Mouse (Mus musculus): ENCODE measurements at regions not wholly inside any gene's neighbourhood (a gene's known extent, or its start where the extent isn't known, plus 50 kb on each side); places are given as distances from the start of the nearest gene placed in this dataset.
"Not testable (repeated sequence)": the region's sequence is repeated elsewhere in the genome, so short reads cannot be mapped to it uniquely, and the experiment has no call there.

- no peak for ATAC-seq (replicated peaks in 1 of 2; ENCODE audit: insufficient read depth in 1 of 2, low FRiP score in 2 of 2, low TSS enrichment in 1 of 2, low read depth in 1 of 2, poor library complexity in 2 of 2, severe bottlenecking in 2 of 2)
Measured at GRCm38 (mm10) chr11:63211501-63211900, 82.7 kb downstream of the Pmp22 start.

DNA sequence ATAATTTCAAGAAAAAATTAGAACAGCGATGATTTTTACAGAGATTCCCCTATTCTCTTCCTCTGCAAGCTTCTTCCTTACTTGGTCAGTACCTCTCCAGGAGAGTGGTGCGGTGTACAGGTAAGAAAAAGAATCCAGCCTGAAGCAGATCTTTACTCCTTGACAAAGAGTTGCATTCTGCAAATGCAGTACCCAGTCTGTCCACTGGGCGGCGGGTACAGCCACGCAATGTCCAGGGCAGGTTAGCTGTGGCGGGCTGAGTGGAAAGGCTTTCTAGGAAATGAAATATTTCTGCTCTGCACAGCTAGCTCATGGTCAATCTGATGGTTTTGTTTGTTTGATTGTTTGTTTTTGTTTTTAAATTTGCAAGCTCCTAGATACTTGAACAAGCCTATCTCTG lies 84.3 kb downstream of the Pmp22 start:
- peak in 1 of 2 experiments; percentile 46; a peak in 1 of 4 replicates for ATAC-seq (replicated peaks in 1 of 2; ENCODE audit: insufficient read depth in 1 of 2, low FRiP score in 2 of 2, low TSS enrichment in 1 of 2, low read depth in 1 of 2, poor library complexity in 2 of 2, severe bottlenecking in 2 of 2)

DNA sequence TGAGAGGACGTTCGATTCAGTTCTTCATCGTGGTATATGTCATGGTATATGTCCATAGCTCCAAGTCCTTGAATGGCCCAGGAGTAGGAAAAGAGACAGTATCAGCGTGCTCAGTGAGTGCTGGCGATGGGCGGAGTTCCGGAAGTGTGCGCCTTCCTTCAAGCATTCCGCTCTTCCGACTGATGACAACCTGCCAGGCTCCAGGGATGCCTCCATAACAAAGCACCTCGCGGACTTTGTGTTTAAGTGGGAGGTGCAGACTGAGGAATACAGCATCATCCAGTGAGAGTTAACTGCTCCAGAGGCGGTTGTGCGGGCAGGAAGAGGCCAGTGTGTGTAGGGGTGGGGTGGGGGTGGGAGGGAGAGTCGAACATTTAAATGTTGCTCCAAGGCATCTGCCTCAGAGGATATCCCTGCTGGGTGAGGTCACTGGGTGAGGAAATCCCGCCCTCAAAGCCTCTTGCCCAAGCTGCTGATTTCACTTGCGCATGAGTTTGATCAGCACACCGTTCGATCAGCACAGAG lies 85.2 kb downstream of the Pmp22 start:
- no peak for ATAC-seq (replicated peaks in 1 of 2; ENCODE audit: insufficient read depth in 1 of 2, low FRiP score in 2 of 2, low TSS enrichment in 1 of 2, low read depth in 1 of 2, poor library complexity in 2 of 2, severe bottlenecking in 2 of 2)

DNA sequence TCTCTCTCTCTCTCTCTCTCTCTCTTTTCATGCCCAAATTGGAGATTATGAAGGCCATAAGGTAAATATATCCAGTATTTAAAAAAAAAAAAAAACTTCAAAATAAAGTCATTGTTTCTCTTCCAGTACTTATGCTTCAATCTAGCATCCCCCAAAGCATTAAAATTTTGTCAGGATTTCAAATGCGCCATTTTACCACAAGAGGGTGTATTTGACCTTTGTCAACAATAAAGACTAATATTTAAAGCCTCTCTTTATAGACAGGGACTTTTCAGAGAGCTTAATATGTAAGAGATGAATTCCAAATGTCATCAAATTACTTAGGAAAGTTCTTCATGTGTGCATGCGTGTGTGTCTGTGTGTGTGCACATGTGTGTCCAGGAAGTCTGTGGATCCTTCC lies 87.2 kb downstream of the Pmp22 start:
- no peak for ATAC-seq (replicated peaks in 1 of 2; ENCODE audit: insufficient read depth in 1 of 2, low FRiP score in 2 of 2, low TSS enrichment in 1 of 2, low read depth in 1 of 2, poor library complexity in 2 of 2, severe bottlenecking in 2 of 2)

DNA sequence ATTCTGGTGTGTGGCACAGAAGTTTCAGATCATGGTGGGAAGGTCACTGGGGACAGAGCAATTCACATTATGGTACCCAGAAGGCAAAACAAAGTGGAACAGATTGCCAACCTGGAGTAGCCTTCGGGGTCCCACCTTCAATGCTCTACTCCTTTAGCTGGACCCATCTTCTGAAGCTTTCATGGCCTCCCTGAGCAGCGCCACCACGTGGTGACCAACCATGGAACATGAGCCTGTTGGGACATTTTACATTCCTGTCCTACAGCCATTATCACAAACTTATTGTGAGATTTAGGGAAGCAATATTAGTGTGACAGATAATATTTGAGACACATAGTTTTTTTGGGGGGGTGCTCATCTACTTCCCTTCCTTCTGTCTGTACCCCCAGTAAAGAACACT lies 88.3 kb downstream of the Pmp22 start:
- ATAC-seq (replicated peaks in 1 of 2; ENCODE audit: insufficient read depth in 1 of 2, low FRiP score in 2 of 2, low TSS enrichment in 1 of 2, low read depth in 1 of 2, poor library complexity in 2 of 2, severe bottlenecking in 2 of 2) = no peak

DNA sequence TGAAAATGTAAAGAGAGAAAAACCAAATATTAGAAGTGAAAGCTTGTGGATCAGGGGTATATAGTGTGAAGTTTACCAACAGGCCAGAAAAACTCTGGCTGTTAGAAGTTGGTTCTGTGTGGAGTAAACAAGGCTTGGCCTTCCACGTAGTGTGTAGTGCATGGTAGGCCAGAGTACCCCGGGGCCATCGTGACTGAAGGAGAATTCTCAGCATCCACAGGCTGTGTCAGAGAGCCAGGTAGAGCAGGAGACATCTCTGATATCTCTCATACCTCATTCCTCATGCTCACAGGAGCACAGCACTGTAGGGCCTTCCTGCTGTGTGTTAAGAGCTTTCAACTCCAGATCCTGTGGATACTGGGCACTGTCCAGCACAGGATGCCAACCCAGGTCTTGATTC lies 97.7 kb downstream of the Pmp22 start:
- no peak for ATAC-seq (replicated peaks in 1 of 2; ENCODE audit: insufficient read depth in 1 of 2, low FRiP score in 2 of 2, low TSS enrichment in 1 of 2, low read depth in 1 of 2, poor library complexity in 2 of 2, severe bottlenecking in 2 of 2)

DNA sequence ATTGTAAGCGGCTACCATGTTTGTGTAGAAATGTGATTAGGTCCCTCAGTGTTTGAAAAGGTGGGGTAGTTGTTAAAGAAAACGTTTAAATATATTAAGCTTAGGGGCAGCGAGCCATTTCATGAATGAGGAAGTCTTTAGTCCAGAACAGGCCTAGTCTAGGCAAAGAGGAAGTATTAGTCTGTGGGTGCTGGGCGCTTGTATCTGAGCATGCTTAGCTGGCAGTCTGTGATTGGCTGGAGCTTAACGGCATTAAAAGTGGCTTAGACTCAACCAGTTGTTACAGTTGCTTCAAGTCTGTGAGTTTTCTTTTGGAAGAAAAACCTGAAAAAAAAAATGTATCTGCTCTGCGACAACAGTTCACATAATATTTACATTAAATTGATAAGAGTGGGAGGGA lies 102.0 kb downstream of the Pmp22 start:
- ATAC-seq (replicated peaks in 1 of 2; ENCODE audit: insufficient read depth in 1 of 2, low FRiP score in 2 of 2, low TSS enrichment in 1 of 2, low read depth in 1 of 2, poor library complexity in 2 of 2, severe bottlenecking in 2 of 2) = peak; percentile 53 to 76; a peak in 3 of 4 replicates

- ATAC-seq (replicated peaks in 1 of 2; ENCODE audit: insufficient read depth in 1 of 2, low FRiP score in 2 of 2, low TSS enrichment in 1 of 2, low read depth in 1 of 2, poor library complexity in 2 of 2, severe bottlenecking in 2 of 2) = no peak; a peak in 1 of 4 replicates
Measured at GRCm38 (mm10) chr11:63233172-63233966, 104.6 kb downstream of the Pmp22 start.

GRCm38 (mm10) chr11:63234481-63234880 lies 105.7 kb downstream of the Pmp22 start:
- ATAC-seq (replicated peaks in 1 of 2; ENCODE audit: insufficient read depth in 1 of 2, low FRiP score in 2 of 2, low TSS enrichment in 1 of 2, low read depth in 1 of 2, poor library complexity in 2 of 2, severe bottlenecking in 2 of 2) = no peak

- no peak for ATAC-seq (replicated peaks in 1 of 2; ENCODE audit: insufficient read depth in 1 of 2, low FRiP score in 2 of 2, low TSS enrichment in 1 of 2, low read depth in 1 of 2, poor library complexity in 2 of 2, severe bottlenecking in 2 of 2)
Measured at GRCm38 (mm10) chr11:63238655-63239054, 109.9 kb downstream of the Pmp22 start.

- no peak for ATAC-seq (replicated peaks in 1 of 2; ENCODE audit: insufficient read depth in 1 of 2, low FRiP score in 2 of 2, low TSS enrichment in 1 of 2, low read depth in 1 of 2, poor library complexity in 2 of 2, severe bottlenecking in 2 of 2)
Measured at GRCm38 (mm10) chr11:63243906-63244416, 115.2 kb downstream of the Pmp22 start.

GRCm38 (mm10) chr11:63245041-63245440 lies 116.3 kb downstream of the Pmp22 start:
- ATAC-seq (replicated peaks in 1 of 2; ENCODE audit: insufficient read depth in 1 of 2, low FRiP score in 2 of 2, low TSS enrichment in 1 of 2, low read depth in 1 of 2, poor library complexity in 2 of 2, severe bottlenecking in 2 of 2) = no peak

- ATAC-seq (replicated peaks in 1 of 2; ENCODE audit: insufficient read depth in 1 of 2, low FRiP score in 2 of 2, low TSS enrichment in 1 of 2, low read depth in 1 of 2, poor library complexity in 2 of 2, severe bottlenecking in 2 of 2) = no peak
Measured at GRCm38 (mm10) chr11:63246052-63246661, 117.4 kb downstream of the Pmp22 start.

DNA sequence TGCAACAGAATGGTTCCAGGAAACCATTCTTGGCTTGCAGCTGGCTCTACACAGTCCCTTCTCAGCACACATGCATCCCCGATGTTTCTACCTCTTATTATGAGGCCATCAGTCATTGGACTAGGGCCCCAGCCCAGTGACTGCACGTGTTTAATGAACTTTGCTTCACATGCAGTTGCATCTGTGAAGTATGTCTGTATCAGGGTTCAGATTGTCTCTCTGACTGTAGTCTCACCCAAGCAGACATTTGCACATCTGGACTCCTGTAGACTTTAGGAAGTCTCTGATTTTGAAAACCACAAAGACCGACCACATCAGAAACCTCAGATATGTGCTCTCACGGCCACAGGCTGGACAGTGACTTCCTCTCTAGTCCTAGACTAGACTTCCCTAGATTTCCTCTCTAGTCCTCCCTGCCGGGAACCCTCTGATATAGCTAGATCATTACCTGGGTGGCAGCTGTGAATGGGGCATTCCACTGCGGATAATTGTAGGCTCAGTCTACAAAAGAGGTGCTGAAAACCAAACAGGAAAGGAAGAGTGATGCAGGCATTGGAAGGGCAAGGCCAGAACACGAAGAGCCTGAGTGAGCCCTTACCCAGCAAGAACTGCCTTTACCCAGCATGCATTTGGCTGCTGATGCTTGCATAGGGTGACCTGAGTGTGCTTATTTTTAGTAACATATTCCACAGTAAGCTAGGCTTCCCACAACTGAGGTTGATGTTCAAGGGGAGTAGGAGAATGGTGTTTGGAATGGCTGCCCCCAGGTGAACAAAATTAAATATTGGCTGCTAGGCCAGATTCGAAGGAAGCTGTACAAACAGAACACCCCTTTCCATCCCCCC lies 123.5 kb downstream of the Pmp22 start:
- no peak for ATAC-seq (replicated peaks in 1 of 2; ENCODE audit: insufficient read depth in 1 of 2, low FRiP score in 2 of 2, low TSS enrichment in 1 of 2, low read depth in 1 of 2, poor library complexity in 2 of 2, severe bottlenecking in 2 of 2)

GRCm38 (mm10) chr11:63252968-63253602 lies 124.3 kb downstream of the Pmp22 start:
- no peak for ATAC-seq (replicated peaks in 1 of 2; ENCODE audit: insufficient read depth in 1 of 2, low FRiP score in 2 of 2, low TSS enrichment in 1 of 2, low read depth in 1 of 2, poor library complexity in 2 of 2, severe bottlenecking in 2 of 2)

- peak; percentile 85 to 86; a peak in 3 of 4 replicates for ATAC-seq (replicated peaks in 1 of 2; ENCODE audit: insufficient read depth in 1 of 2, low FRiP score in 2 of 2, low TSS enrichment in 1 of 2, low read depth in 1 of 2, poor library complexity in 2 of 2, severe bottlenecking in 2 of 2)
Measured at GRCm38 (mm10) chr11:63264432-63265061, 135.8 kb downstream of the Pmp22 start.

- ATAC-seq (replicated peaks in 1 of 2; ENCODE audit: insufficient read depth in 1 of 2, low FRiP score in 2 of 2, low TSS enrichment in 1 of 2, low read depth in 1 of 2, poor library complexity in 2 of 2, severe bottlenecking in 2 of 2) = not testable (repeated sequence)
Measured at GRCm38 (mm10) chr11:63266290-63266689, 137.5 kb downstream of the Pmp22 start.
